Mouse (Mus musculus): ENCODE data around the gene Zp3. TPM values are rescaled to one million over a fixed set of nuclear protein-coding genes. Genes with fewer than 3 reads are reported as not detected.

Zp3 gene
- total RNA-seq, 2 experiments from 2014 or later, result not detected

- no peak for DNase-seq (ENCODE audit: low spot score in 2 of 2)
These were observed 21.3 kb downstream of the Zp3 start for GRCm38 (mm10) chr5:136001222-136001621.

DNA sequence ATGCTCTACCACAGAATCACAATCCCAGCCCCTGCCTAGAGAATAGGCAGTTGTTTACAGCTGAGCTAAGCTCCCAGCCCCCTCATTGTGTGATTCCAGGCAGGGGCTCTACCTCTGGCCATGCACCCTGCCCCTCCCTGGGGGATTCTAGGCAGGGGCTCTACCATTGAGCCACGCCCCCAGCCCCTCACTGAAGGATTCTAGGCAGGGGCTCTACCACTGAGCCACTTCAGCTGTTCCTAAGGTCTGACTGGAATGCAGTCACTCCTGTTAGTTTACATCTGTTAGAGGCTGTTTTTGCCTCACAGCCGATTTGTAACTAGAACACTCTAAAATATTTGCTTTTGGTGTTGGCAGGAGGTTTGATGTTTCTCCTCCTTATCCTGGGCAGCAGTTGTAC lies 22.4 kb downstream of the Zp3 start:
- DNase-seq (ENCODE audit: low spot score in 2 of 2), result no peak

GRCm38 (mm10) chr5:136002751-136003151 lies 22.9 kb downstream of the Zp3 start:
- DNase-seq (ENCODE audit: low spot score in 2 of 2), result no peak

- no peak for DNase-seq (ENCODE audit: low spot score in 2 of 2)
These were observed 24.6 kb downstream of the Zp3 start for GRCm38 (mm10) chr5:136004537-136004936.

- DNase-seq (ENCODE audit: low spot score in 2 of 2), result no peak
These were observed 27.8 kb downstream of the Zp3 start for GRCm38 (mm10) chr5:136007745-136008144.

GRCm38 (mm10) chr5:136014877-136015276 lies 35.0 kb downstream of the Zp3 start:
- DNase-seq (ENCODE audit: low spot score in 2 of 2), result no peak

DNA sequence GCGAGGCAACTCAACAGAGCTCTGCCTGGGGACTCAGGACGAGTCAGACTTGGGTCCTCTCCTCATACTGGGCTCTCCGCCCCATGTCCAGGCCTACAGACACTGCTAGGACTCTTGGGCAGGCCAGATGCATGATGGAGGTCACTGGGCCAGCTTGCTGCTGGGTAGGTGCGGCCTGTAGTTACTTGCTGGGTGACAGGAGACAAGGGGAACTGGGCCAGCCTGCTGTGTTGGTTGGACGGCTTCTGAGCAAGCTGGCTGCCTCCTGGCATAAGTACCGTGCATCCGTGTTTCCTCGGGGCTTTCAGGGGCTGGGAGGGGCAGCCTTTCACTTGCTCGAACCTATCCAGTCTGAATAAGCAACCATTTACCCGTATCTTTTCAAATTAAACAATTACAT lies 35.7 kb downstream of the Zp3 start:
- no peak for DNase-seq (ENCODE audit: low spot score in 2 of 2)

- peak in 1 of 2 experiments; percentile 44 for DNase-seq (ENCODE audit: low spot score in 2 of 2)
These were observed 36.3 kb downstream of the Zp3 start for GRCm38 (mm10) chr5:136016014-136016876.

DNA sequence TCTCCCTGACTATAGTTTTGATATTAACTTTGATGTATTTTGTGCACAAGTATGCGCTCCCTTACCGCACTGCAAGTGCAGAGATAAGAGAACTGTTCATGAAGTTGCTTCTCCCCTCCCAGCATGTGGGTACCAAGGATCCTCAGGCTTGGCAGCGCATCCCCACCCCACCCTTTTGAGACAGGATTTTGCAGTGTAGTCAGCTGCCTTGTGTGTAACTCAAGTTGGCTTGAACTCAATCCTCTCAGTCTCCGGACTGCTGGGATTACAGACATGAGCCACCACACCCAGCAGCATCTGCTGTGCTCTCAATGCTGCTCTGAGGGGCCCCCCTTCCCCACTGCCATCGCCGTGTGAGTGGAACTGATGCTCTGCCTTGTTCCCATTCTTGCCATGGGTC lies 37.4 kb downstream of the Zp3 start:
- DNase-seq (ENCODE audit: low spot score in 2 of 2), result no peak

DNA sequence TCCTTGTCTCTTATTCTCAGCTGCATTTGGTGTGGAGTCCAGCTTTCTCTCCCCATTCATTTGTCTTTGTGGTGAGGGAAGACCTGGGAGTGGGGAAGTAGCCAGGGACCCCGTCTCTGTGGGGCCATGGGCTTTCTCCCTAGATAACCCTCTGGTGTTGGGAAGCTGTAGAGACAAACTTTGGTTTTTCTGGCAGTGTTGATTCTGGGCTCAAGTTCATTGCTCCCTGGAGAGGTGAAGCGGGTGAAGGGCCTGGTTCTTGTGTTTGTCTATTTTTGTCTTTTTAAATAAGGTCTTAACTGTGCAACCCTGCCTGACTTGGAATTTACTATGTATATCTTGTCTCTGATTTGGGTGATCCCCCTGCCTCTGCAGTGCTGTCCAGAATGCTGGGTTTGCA lies 38.8 kb downstream of the Zp3 start:
- no peak for DNase-seq (ENCODE audit: low spot score in 2 of 2)

DNA sequence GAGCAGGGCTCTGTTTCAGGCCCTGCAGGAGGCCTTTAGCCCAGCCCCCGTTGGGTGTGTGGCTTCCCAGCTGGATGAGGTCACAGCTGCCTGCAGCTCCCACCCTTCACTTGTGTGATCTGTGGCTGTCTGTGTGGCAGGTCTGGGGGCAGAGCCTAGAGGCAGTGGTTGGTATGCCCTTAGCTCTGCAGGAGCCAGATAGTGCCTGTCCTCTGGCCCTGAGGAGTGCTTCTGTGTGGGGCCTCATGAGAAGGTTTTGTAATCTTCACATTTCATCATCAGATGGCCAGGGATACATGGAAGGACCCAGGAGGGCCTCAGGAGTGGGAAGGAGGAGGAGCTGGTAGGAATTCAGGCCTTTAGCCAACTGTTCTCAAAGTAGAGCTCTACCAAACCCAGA lies 40.0 kb downstream of the Zp3 start:
- no peak for DNase-seq (ENCODE audit: low spot score in 2 of 2)

GRCm38 (mm10) chr5:136025712-136026111 lies 45.8 kb downstream of the Zp3 start:
- DNase-seq (ENCODE audit: low spot score in 2 of 2), result peak in 1 of 2 experiments; percentile 29

GRCm38 (mm10) chr5:136026859-136027258 lies 47.0 kb downstream of the Zp3 start:
- no peak for DNase-seq (ENCODE audit: low spot score in 2 of 2)

- no peak for DNase-seq (ENCODE audit: low spot score in 2 of 2)
These were observed 47.9 kb downstream of the Zp3 start for GRCm38 (mm10) chr5:136027612-136028311.

DNA sequence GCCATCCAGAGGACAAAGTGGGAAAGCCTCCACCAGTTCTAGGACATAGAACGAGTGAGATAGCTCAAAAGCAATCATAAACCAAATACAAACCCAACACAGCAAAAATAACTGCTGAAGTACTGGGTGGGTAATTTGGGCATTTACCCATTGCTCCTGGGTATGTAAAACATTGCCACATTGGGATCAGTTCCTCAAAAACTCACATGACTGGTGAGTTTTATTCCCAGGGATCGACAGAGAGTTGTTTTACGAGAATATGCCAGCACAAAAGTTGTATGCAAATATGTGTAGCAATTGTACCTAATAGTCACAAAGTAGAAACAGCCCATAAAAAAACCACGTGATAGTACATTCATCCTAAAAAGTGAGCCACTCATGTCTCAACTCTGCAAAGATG lies 55.0 kb downstream of the Zp3 start:
- DNase-seq (ENCODE audit: low spot score in 2 of 2), result no peak

DNA sequence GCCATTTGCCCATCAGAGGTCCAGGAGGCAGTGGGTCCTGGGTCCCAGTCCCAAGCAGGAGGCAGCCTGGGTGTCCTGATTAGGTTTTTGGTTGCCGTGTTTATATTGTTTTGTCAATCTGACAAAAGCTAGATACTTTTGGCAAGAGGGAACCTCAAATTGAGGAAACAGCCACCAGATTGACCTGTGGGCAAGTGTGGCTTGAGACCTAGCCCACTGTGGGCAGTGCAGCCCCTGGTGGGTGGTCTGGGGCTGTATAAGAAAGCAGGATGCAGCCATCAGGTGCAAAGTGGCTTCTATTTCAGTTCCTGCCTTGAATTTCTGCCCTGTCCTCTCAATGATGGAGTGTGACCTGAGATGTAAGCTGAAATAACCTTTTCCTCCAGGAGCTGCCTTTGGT lies 55.4 kb downstream of the Zp3 start:
- no peak for DNase-seq (ENCODE audit: low spot score in 2 of 2)

GRCm38 (mm10) chr5:136036667-136037066 lies 56.8 kb downstream of the Zp3 start:
- no peak for DNase-seq (ENCODE audit: low spot score in 2 of 2)

Other genes with a start within 250 kb of the Zp3 start
- 10 to 100 TPM; 11.9 to 15.8 TPM for gene Tmem120a, start 235.7 kb upstream of the Zp3 start, total RNA-seq (2021)
- under 1 TPM; 0.47 to 0.49 TPM for gene Styxl1, start 201.7 kb upstream of the Zp3 start, total RNA-seq (2021)
- gene Mdh2, start 201.6 kb upstream of the Zp3 start, total RNA-seq (2021), result 100 to 1,000 TPM; 712 to 717 TPM
- gene Srrm3, start 173.2 kb upstream of the Zp3 start, total RNA-seq (2021), result under 1 TPM; 0.08 to 0.12 TPM
- 100 to 1,000 TPM; 499 to 513 TPM for gene Hspb1, start 92.2 kb upstream of the Zp3 start, total RNA-seq (2021)
- gene Ywhag, start 45.5 kb upstream of the Zp3 start, total RNA-seq (2021), result 100 to 1,000 TPM; 340 to 349 TPM
- gene Ssc4d, start 5.6 kb upstream of the Zp3 start, total RNA-seq (2021), result 1 to 10 TPM; 1.3 to 1.6 TPM
- 10 to 100 TPM; 12.9 to 14.4 TPM for gene Dtx2, start 14.7 kb downstream of the Zp3 start, total RNA-seq (2021)
- gene Upk3b, start 58.4 kb downstream of the Zp3 start, total RNA-seq (2021), result under 1 TPM; 0.10 to 0.23 TPM
- gene Upk3bl, start 74.4 kb downstream of the Zp3 start, total RNA-seq (2021), result under 1 TPM; 0.26 to 0.66 TPM
- 1 to 10 TPM; 7.4 TPM for gene Rasa4, start 103.8 kb downstream of the Zp3 start, total RNA-seq (2021)
- gene Polr2j, start 136.5 kb downstream of the Zp3 start, total RNA-seq (2021), result 10 to 100 TPM; 81.3 to 86.7 TPM
- 10 to 100 TPM; 10.2 to 11.7 TPM for gene Lrwd1, start 156.0 kb downstream of the Zp3 start, total RNA-seq (2021)
- gene Alkbh4, start 156.0 kb downstream of the Zp3 start, total RNA-seq (2021), result 1 to 10 TPM; 8.4 to 8.6 TPM
- gene Orai2, start 190.6 kb downstream of the Zp3 start, total RNA-seq (2021), result 1 to 10 TPM; 8.3 to 9.6 TPM
- gene Prkrip1, start 218.9 kb downstream of the Zp3 start, total RNA-seq (2021), result 10 to 100 TPM; 35.3 to 38.3 TPM

Data from gastrocnemius, postnatal 4 days (tissue).